Mouse (Mus musculus) liver, embryonic 11.5 days (tissue): ENCODE measurements around the gene Slc22a12. TPM values are rescaled to one million over a fixed set of nuclear protein-coding genes. Genes with fewer than 3 reads are reported as not detected.

ENCODE experiments used
- ATAC-seq: fragments of 200-750 bp; cut with Nextera tagmentation; replicated peaks from 2 replicates; pipeline ENCODE4 v1.8.0; 2017; ENCODE audit warnings: moderate number of reproducible peaks, mild to moderate bottlenecking, moderate TSS enrichment, moderate library complexity; ENCODE audit not compliant: low FRiP score
- DNase-seq: peaks from one replicate; pipeline ENCODE4 v3.0.0-alpha.2; 2017; ENCODE audit warnings: low spot score
- H3K27ac ChIP-seq: fragments of 300-500 bp; sonication (generic); 2 replicates; pipeline ENCODE4 v1.5.1; 2014; ENCODE audit warnings: mild to moderate bottlenecking, low read depth, low read length, control low read depth
- H3K27me3 ChIP-seq: fragments of 300-500 bp; sonication (generic); replicated peaks from 2 replicates; pipeline ENCODE4 v1.6.1; 2014; ENCODE audit warnings: low read length, mixed read lengths; ENCODE audit not compliant: control insufficient read depth, insufficient read depth
- H3K36me3 ChIP-seq: fragments of 300-500 bp; sonication (generic); 2 replicates; pipeline ENCODE4 v1.6.1; 2014; ENCODE audit warnings: mild to moderate bottlenecking, low read length, moderate library complexity, mixed read lengths; ENCODE audit not compliant: control insufficient read depth, insufficient read depth
- H3K4me1 ChIP-seq: fragments of 300-500 bp; sonication (generic); replicated peaks from 2 replicates; pipeline ENCODE4 v1.6.1; 2014; ENCODE audit warnings: low read length, mixed read lengths; ENCODE audit not compliant: control insufficient read depth, insufficient read depth
- H3K4me2 ChIP-seq: fragments of 300-500 bp; sonication (generic); 2 replicates; pipeline ENCODE4 v1.6.1; 2014; ENCODE audit warnings: mild to moderate bottlenecking, control low read depth, moderate library complexity
- H3K4me3 ChIP-seq: fragments of 300-500 bp; sonication (generic); 2 replicates; pipeline ENCODE4 v1.5.1; 2014; ENCODE audit warnings: low read depth, low read length, control low read depth
- H3K9ac ChIP-seq: fragments of 300-500 bp; sonication (generic); 2 replicates; pipeline ENCODE4 v1.6.1; 2014; ENCODE audit warnings: low read depth, low read length, control low read depth
- H3K9me3 ChIP-seq: fragments of 300-500 bp; sonication (generic); 2 replicates; pipeline ENCODE4 v1.6.1; 2016; ENCODE audit warnings: low read length, inconsistent platforms, mixed read lengths; ENCODE audit not compliant: control insufficient read depth
- WGBS: fragments of 180-500 bp; shearing (Covaris S2); extraction: QIAGEN DNeasy Blood & Tissue Kit; methylation state at CpG from one replicate; pipeline ENCODE4 v1.1.7; 2014; 5-methylcytosine and 5-hydroxymethylcytosine counted together
- polyA plus RNA-seq: library from polyadenylated mRNA; unstranded; fragments of >200 nt; fragmentation: Nextera tagmentation; extraction: Ambion mirVana; gene quantifications from 2 replicates; pipeline ENCODE4 v1.2.1, GENCODE M21; 2014

Slc22a12 gene
- polyA plus RNA-seq, 1 experiment from 2014 or later = not detected

- H3K9ac ChIP-seq = no peak overlapping the region
- DNase-seq (no peak), ATAC-seq (no peak)
- H3K4me3 ChIP-seq = no peak overlapping the region
- H3K27ac ChIP-seq = no peak overlapping the region
- 86% methylated on average over 5 of the region's 5 CpGs for whole genome bisulfite sequencing
- H3K4me1 ChIP-seq = no peaks in the 10 kb centered on the region
- no peaks in the 10 kb centered on the region; the same call in 1 of the 2 replicates for H3K27me3 ChIP-seq
- no peaks in the 10 kb centered on the region for H3K36me3 ChIP-seq
- no peaks in the 10 kb centered on the region for H3K9me3 ChIP-seq
- no peak overlapping the region for H3K4me2 ChIP-seq
Observed at GRCm38 (mm10) chr19:6545481-6545880, 2.6 kb upstream of the Slc22a12 start.

GRCm38 (mm10) chr19:6544712-6545111 is 1.9 kb upstream of the Slc22a12 start:
- H3K27ac ChIP-seq = no peak overlapping the region
- WGBS = 81% methylated on average over 13 of the region's 13 CpGs
- no peak overlapping the region for H3K4me2 ChIP-seq
- no peaks in the 10 kb centered on the region for H3K9me3 ChIP-seq
- no peaks in the 10 kb centered on the region for H3K36me3 ChIP-seq
- no peak for ATAC-seq
- DNase-seq = no peak
- no peak overlapping the region for H3K4me3 ChIP-seq
- no peak overlapping the region for H3K9ac ChIP-seq
- H3K27me3 ChIP-seq = no peaks in the 10 kb centered on the region; the same call in 1 of the 2 replicates
- H3K4me1 ChIP-seq = no peaks in the 10 kb centered on the region

DNA sequence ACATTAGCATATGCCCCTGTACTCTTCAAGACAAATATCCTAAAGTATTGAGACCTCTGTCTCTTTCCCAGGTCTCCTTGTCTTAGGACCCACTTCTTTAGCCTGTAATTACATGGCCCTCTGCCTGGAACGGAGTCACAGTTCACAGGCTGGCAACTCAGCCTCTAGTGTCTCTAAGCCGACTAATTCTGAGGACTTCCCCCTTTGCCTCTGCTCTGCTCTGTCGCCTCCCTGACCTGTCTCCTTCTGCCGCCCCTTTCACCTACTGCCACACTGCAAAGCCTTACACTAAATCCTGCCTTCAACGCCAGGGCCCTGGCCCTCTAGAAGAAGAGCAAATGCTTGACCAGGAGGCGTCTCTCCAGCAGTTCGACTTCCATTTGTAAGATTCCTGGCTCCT is 686 bp upstream of the Slc22a12 start:
- Histone ChIP-seq H3K4me3 (no peak overlapping the region), H3K27ac (no peak overlapping the region), H3K4me1 (no peaks in the 10 kb centered on the region), H3K27me3 (no peaks in the 10 kb centered on the region; the same call in 1 of the 2 replicates), H3K4me2 (no peak overlapping the region), H3K9me3 (no peaks in the 10 kb centered on the region), H3K36me3 (no peaks in the 10 kb centered on the region), H3K9ac (no peak overlapping the region)
- DNase-seq (no peak), ATAC-seq (no peak)
- WGBS = 42% methylated on average over 7 of the region's 7 CpGs

DNA sequence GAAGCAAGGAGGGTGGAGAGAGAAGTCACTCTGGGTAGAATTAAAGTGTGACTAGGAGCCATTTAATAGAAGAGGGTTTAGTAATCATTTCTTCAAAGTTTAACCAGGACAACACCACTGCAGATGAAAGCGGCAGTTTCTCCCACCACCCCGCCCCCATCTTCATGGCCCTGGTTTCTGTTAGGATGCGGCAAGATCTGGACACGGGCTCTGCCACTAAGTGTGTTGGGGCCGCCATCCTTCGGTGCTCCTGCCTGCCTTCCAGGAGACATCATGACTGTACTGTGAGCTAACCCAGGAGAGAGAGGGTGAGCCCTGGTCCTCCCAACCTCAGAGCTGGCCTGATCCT is 177 bp upstream of the Slc22a12 start:
- 89% methylated on average over 6 of the region's 6 CpGs for WGBS
- Histone ChIP-seq H3K9ac (no peak overlapping the region), H3K4me2 (no peak overlapping the region), H3K27ac (no peak overlapping the region), H3K4me1 (no peaks in the 10 kb centered on the region), H3K9me3 (no peaks in the 10 kb centered on the region), H3K27me3 (no peaks in the 10 kb centered on the region; the same call in 1 of the 2 replicates), H3K36me3 (no peaks in the 10 kb centered on the region), H3K4me3 (no peak overlapping the region)
- DNase-seq (no peak), ATAC-seq (no peak)

GRCm38 (mm10) chr19:6541521-6541920 is 1.3 kb downstream of the Slc22a12 start:
- 84% methylated on average over 7 of the region's 7 CpGs for WGBS
- Histone ChIP-seq H3K36me3 (no peaks in the 10 kb centered on the region), H3K27ac (no peak overlapping the region), H3K4me2 (no peak overlapping the region), H3K4me1 (no peaks in the 10 kb centered on the region), H3K9ac (no peak overlapping the region), H3K9me3 (no peaks in the 10 kb centered on the region), H3K27me3 (no peaks in the 10 kb centered on the region; the same call in 1 of the 2 replicates), H3K4me3 (no peak overlapping the region)
- ATAC-seq (no peak), DNase-seq (no peak)

- no peak for ATAC-seq
- no peak for DNase-seq
- H3K27me3 ChIP-seq = no peaks in the 10 kb centered on the region; the same call in 1 of the 2 replicates
- H3K9me3 ChIP-seq = no peaks in the 10 kb centered on the region
- H3K4me3 ChIP-seq = no peak overlapping the region
- no peak overlapping the region for H3K4me2 ChIP-seq
- no peak overlapping the region for H3K27ac ChIP-seq
- H3K36me3 ChIP-seq = no peaks in the 10 kb centered on the region
- WGBS = 69% methylated on average over 6 of the region's 6 CpGs
- no peak overlapping the region for H3K9ac ChIP-seq
- no peaks in the 10 kb centered on the region for H3K4me1 ChIP-seq
Observed at GRCm38 (mm10) chr19:6540191-6540590, 2.6 kb downstream of the Slc22a12 start.

DNA sequence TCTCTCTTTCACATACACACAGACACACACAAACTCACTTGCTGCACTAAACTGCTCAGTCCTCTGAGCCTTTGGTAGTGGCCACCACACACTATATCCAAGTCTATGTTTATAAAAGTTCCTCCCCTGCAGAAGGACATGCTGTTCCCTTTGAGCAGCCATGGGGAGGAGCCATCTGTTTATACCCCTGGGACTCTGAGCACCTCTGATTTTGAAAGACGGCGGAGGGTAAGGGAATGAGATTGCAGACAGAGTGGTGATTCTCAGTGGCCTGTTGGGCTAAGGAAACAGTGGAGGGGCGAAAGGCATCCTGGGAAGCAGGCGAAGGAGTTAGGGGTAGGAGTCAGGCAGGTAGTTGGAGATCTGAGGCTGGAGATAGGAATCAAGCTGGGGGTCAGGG is 3.2 kb downstream of the Slc22a12 start:
- H3K9me3 ChIP-seq = no peaks in the 10 kb centered on the region
- no peak overlapping the region for H3K9ac ChIP-seq
- no peak for DNase-seq
- no peak overlapping the region for H3K4me2 ChIP-seq
- H3K4me3 ChIP-seq = no peak overlapping the region
- H3K4me1 ChIP-seq = no peaks in the 10 kb centered on the region
- H3K36me3 ChIP-seq = no peaks in the 10 kb centered on the region
- ATAC-seq = no peak
- WGBS = 81% methylated on average over 4 of the region's 4 CpGs
- no peak overlapping the region for H3K27ac ChIP-seq
- peaks cover 3% of the 10 kb centered on the region for H3K27me3 ChIP-seq

DNA sequence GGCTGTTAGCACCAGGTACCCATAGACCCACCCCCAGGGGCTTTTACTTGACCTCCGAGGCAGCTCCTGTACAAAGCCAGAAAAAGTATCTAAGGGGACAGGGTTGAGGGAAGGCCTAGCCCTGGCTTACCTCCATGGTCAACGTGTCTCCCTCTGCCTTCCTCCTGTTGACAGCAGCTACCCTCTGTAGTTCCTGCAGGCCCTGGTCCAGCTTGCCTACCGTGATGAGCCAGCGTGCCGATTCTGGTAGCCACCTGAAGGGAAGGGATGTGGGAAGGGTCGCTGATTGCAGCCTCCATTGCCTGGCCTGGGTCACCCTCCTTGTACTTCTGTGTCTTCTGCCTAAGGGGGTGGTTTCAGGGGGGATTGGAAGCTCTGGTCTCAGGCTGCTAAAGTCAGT is 4.3 kb downstream of the Slc22a12 start:
- H3K9ac ChIP-seq = no peak overlapping the region
- H3K27me3 ChIP-seq = peaks cover 12% of the 10 kb centered on the region
- no peak overlapping the region for H3K4me3 ChIP-seq
- no peak for DNase-seq
- no peak overlapping the region for H3K27ac ChIP-seq
- H3K9me3 ChIP-seq = no peaks in the 10 kb centered on the region
- 77% methylated on average over 6 of the region's 6 CpGs for WGBS
- no peaks in the 10 kb centered on the region for H3K4me1 ChIP-seq
- no peak overlapping the region for H3K4me2 ChIP-seq
- H3K36me3 ChIP-seq = no peaks in the 10 kb centered on the region
- no peak for ATAC-seq

DNA sequence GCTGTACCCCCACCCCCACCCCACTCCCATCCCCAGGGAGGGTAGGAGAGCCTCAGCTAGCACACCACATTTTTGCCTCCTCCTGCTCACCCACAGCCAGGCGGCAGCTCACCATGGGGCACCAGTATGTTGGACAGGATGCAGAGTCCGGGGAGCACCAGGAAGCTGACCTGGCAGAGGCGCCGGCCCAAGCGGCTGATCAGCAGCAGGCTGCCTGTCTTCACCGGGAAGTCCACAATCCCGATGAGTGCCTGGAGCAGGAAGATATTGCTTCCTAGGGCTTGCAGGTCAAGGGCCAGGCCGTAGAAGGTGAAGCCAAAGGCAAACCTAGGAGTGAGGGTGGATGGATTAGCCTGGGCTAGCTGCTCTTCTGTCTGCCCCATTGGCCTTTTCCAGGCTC is 5.3 kb downstream of the Slc22a12 start:
- no peak overlapping the region for H3K9ac ChIP-seq
- ATAC-seq = no peak

More for the DNA sequence above, 5.3 kb downstream of the Slc22a12 start:
- no peaks in the 10 kb centered on the region for H3K36me3 ChIP-seq
- no peak overlapping the region for H3K4me2 ChIP-seq
- H3K9me3 ChIP-seq = no peaks in the 10 kb centered on the region
- whole genome bisulfite sequencing = 52% methylated on average over 8 of the region's 8 CpGs
- no peaks in the 10 kb centered on the region for H3K4me1 ChIP-seq
- peaks cover 21% of the 10 kb centered on the region for H3K27me3 ChIP-seq
- no peak for DNase-seq
- H3K27ac ChIP-seq = no peak overlapping the region
- H3K4me3 ChIP-seq = no peak overlapping the region
